Mouse (Mus musculus): ENCODE data around the gene Rfx7. TPM values are rescaled to one million over a fixed set of nuclear protein-coding genes. Genes with fewer than 3 reads are reported as not detected.

Gene Rfx7
- polyA plus RNA-seq, 1 experiment from 2014 or later = 2.6 TPM

- DNase-seq (no peak), ATAC-seq (ENCODE audit: low read depth) (no peak)
- Histone ChIP-seq H3K4me2 (no peak overlapping the region), H3K27me3 (no peaks in the 10 kb centered on the region), H3K9ac (no peak overlapping the region), H3K36me3 (no peaks in the 10 kb centered on the region), H3K4me1 (replicated peaks) (no peaks in the 10 kb centered on the region), H3K9me3 (replicated peaks) (no peaks in the 10 kb centered on the region), H3K4me3 (replicated peaks) (no peak overlapping the region), H3K27ac (no peak overlapping the region)
Measured at GRCm38 (mm10) chr9:72519246-72519645, 12.8 kb upstream of the Rfx7 start.

DNA sequence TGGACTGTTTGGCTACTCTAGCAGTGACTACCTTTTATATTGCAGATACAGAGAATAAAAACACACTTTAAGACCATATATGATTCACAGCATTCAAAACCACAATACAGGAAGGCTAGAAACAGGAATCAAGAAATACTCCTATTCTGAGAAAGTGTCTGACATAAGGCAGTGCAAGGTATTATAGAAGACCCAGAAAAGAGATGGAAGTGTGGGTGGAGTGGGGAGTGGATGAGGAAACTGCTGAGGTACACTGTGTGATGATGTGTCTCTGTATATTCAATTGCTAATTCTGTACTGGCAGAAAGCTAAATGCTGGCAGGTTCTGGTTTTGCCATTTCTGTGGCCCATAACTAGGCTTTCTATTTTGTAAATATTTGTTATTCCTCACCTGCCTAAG, 11.2 kb upstream of the Rfx7 start:
- Histone ChIP-seq H3K27ac (no peak overlapping the region), H3K4me2 (no peak overlapping the region), H3K9me3 (replicated peaks) (no peaks in the 10 kb centered on the region), H3K4me1 (replicated peaks) (no peaks in the 10 kb centered on the region), H3K4me3 (replicated peaks) (no peak overlapping the region), H3K9ac (no peak overlapping the region), H3K27me3 (no peaks in the 10 kb centered on the region), H3K36me3 (no peaks in the 10 kb centered on the region)
- ATAC-seq (ENCODE audit: low read depth) (no peak), DNase-seq (no peak)

- no peaks in the 10 kb centered on the region for H3K27me3 ChIP-seq
- H3K4me2 ChIP-seq = no peak overlapping the region
- ATAC-seq (ENCODE audit: low read depth) (no peak), DNase-seq (no peak)
- no peaks in the 10 kb centered on the region for H3K36me3 ChIP-seq
- no peaks in the 10 kb centered on the region for H3K9me3 ChIP-seq (replicated peaks)
- H3K4me3 ChIP-seq (replicated peaks) = no peak overlapping the region
- WGBS (ENCODE audit: insufficient replicate concordance) = 58% methylated on average over 1 of the region's 1 CpGs
- H3K27ac ChIP-seq = no peak overlapping the region
- peaks cover 13% of the 10 kb centered on the region for H3K4me1 ChIP-seq (replicated peaks)
- H3K9ac ChIP-seq = no peak overlapping the region
Measured at GRCm38 (mm10) chr9:72526091-72526490, 5.9 kb upstream of the Rfx7 start.

DNA sequence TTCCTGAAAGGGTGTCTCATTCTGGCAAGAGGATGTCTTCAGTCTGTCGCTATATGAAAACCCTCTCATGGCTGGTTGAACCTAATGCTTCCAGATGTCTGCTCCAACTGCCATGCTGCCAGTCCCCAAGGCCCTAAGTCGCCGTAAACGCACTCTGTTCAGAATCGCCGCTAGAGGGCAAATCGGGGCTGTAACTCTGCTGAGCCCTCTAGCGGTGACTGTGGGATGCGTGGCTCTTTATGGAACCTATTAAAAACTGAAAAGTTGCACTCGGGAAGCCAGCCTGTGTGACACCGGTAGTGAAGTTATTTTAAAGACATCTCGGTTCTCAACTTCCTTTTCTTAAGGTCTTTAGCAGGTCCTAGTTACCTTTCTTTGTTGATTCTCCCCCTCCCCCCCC, 1.8 kb upstream of the Rfx7 start:
- no peak overlapping the region for H3K9ac ChIP-seq
- ATAC-seq (ENCODE audit: low read depth) (peak; percentile 34), DNase-seq (peak; percentile 78)
- H3K9me3 ChIP-seq (replicated peaks) = no peaks in the 10 kb centered on the region
- no peaks in the 10 kb centered on the region for H3K36me3 ChIP-seq
- peak overlapping the region; percentile 95 for H3K4me2 ChIP-seq
- H3K4me1 ChIP-seq (replicated peaks) = peaks cover 26% of the 10 kb centered on the region
- 0 out of 2 replicates have a peak overlapping the region, but pooled peaks have one; percentile 96 for H3K4me3 ChIP-seq (replicated peaks)
- no peaks in the 10 kb centered on the region for H3K27me3 ChIP-seq
- H3K27ac ChIP-seq = no peak overlapping the region
- 2% methylated on average over 12 of the region's 12 CpGs for WGBS (ENCODE audit: insufficient replicate concordance)

DNA sequence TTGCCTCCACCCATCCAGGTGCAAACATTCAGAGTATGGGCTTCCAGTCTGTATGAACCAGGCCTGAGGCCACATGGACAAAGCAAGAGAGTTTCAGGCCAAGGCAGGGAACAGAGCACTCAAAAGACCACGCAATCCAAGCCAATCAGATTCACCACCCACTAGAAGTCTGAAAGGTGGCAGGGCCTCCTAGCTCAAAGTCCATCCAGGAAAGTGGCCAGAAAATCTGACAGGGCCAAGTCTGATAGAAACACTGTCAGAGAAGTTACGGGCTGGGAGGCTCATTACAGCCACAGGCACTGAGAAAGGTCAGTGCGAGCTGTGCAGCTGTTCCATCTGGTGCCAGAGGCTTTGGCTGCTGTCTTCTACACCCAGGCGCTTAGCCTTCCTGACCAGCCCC, 1.2 kb upstream of the Rfx7 start:
- Histone ChIP-seq H3K4me1 (replicated peaks) (peaks cover 26% of the 10 kb centered on the region), H3K27ac (peak overlapping the region; percentile 91), H3K9me3 (replicated peaks) (no peaks in the 10 kb centered on the region), H3K9ac (peak overlapping the region; percentile 98; the same call in 1 of the 2 replicates), H3K4me3 (replicated peaks) (peak overlapping the region; percentile 96), H3K27me3 (no peaks in the 10 kb centered on the region), H3K4me2 (peak overlapping the region; percentile 95), H3K36me3 (no peaks in the 10 kb centered on the region)
- DNase-seq (no peak), ATAC-seq (ENCODE audit: low read depth) (0 out of 2 replicates have a peak, but pooled peaks have one; percentile 0)
- WGBS (ENCODE audit: insufficient replicate concordance) = 52% methylated on average over 4 of the region's 4 CpGs

DNA sequence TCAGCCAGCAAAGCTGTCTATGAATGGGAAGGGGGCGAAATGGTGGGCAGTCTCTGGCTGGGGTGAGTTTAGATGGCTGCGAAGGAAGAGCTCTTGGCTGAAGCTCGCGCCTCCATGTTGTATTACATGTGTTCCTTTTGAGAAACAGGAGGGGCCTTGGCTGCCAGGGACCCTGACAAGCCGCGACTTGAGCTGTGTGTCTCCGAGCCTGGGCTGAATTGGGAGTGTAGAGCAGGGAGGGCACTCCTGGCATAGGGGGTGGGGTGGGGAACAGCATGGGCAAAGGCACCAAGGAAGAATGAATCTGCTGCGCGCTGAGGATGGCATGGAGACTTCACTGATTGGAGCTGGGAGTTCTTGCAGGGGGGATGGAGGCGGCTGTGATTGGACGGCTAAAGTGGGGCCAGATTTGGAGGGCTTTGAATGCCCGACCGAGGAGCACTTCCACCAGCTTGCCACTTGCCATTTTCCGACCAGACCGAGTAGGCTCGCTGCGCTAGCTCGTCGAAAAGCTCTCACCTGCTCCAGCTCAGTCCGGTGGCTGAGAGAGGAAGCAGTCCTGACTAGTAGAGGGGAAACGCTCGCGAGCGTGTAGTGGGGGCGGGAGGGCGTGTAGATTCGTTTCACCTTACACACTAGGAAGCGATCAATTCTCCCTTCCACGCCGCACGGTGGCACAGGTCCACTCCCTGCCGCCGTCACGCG, 597 bp upstream of the Rfx7 start:
- DNase-seq (peak; percentile 44), ATAC-seq (ENCODE audit: low read depth) (peak; percentile 57)
- Histone ChIP-seq H3K4me3 (replicated peaks) (peak overlapping the region; percentile 96), H3K4me1 (replicated peaks) (peaks cover 26% of the 10 kb centered on the region), H3K4me2 (peak overlapping the region; percentile 95), H3K27ac (peak overlapping the region; percentile 91), H3K9me3 (replicated peaks) (no peaks in the 10 kb centered on the region), H3K27me3 (no peaks in the 10 kb centered on the region), H3K9ac (peak overlapping the region; percentile 98), H3K36me3 (no peaks in the 10 kb centered on the region)
- WGBS (ENCODE audit: insufficient replicate concordance) = 8% methylated on average over 30 of the region's 35 CpGs

GRCm38 (mm10) chr9:72532381-72533088, 495 bp downstream of the Rfx7 start:
- peak overlapping the region; percentile 98 for H3K9ac ChIP-seq
- no peaks in the 10 kb centered on the region for H3K27me3 ChIP-seq
- ATAC-seq (ENCODE audit: low read depth) (peak; percentile 67), DNase-seq (peak; percentile 28)
- peak overlapping the region; percentile 96 for H3K4me3 ChIP-seq (replicated peaks)
- H3K4me2 ChIP-seq = peak overlapping the region; percentile 95
- no peaks in the 10 kb centered on the region for H3K9me3 ChIP-seq (replicated peaks)
- WGBS (ENCODE audit: insufficient replicate concordance) = 2% methylated on average over 50 of the region's 55 CpGs
- peak overlapping the region; percentile 91 for H3K27ac ChIP-seq
- no peaks in the 10 kb centered on the region for H3K36me3 ChIP-seq
- H3K4me1 ChIP-seq (replicated peaks) = peaks cover 26% of the 10 kb centered on the region

- DNase-seq (no peak), ATAC-seq (ENCODE audit: low read depth) (no peak; the same call in 1 of the 2 replicates)
- peak overlapping the region; percentile 96 for H3K4me3 ChIP-seq (replicated peaks)
- peak overlapping the region; percentile 95 for H3K4me2 ChIP-seq
- H3K9me3 ChIP-seq (replicated peaks) = no peaks in the 10 kb centered on the region
- H3K4me1 ChIP-seq (replicated peaks) = peaks cover 26% of the 10 kb centered on the region
- peak overlapping the region; percentile 91 for H3K27ac ChIP-seq
- H3K9ac ChIP-seq = peak overlapping the region; percentile 98
- H3K27me3 ChIP-seq = no peaks in the 10 kb centered on the region
- 0% methylated on average over 2 of the region's 2 CpGs for WGBS (ENCODE audit: insufficient replicate concordance)
- H3K36me3 ChIP-seq = no peaks in the 10 kb centered on the region
Measured at GRCm38 (mm10) chr9:72533089-72533415, 1.0 kb downstream of the Rfx7 start.

DNA sequence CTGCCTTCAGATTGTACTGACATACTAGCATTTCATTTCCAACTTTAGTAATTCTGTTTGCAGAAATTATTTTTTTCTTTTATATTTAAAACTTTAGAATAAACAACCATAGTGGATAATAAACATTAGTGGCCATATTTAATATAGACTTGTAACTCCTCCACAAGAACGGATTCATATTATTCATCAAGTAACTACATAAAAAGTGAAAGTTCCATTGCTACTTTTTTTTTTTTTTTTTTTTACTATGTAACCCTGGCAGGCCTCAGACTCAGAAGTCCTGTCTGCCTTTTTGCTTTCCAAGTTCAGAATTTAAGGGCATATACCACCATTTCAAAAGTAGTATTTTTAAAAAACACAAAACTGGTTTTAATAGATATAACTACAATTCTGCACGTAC, 2.9 kb downstream of the Rfx7 start:
- H3K27me3 ChIP-seq = no peaks in the 10 kb centered on the region

DNA sequence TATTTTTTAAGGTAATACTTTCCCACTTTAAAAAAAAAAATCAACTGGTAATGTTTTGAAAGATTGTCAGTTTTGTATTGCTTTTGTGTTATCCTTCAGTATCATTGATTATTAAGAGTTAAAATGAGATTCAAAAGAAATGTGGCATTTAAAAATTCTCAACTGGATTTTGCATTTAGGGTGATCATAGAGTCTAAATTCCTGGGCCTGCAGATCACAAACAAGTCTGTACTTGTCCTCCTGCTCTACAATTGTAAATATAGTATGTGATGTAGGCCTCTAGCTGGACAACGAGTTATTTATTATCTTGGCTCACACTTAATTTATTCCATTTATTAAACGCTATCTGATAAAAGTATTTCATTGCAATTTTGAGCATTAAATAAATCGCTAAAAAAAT, 3.4 kb downstream of the Rfx7 start:
- Histone ChIP-seq H3K36me3 (peaks cover 2% of the 10 kb centered on the region; the same call in 1 of the 2 replicates), H3K9ac (no peak overlapping the region), H3K27me3 (no peaks in the 10 kb centered on the region), H3K4me2 (no peak overlapping the region), H3K9me3 (replicated peaks) (no peaks in the 10 kb centered on the region), H3K4me1 (replicated peaks) (peaks cover 23% of the 10 kb centered on the region), H3K4me3 (replicated peaks) (no peak overlapping the region), H3K27ac (no peak overlapping the region)
- ATAC-seq (ENCODE audit: low read depth) = no peak
- WGBS (ENCODE audit: insufficient replicate concordance) = 75% methylated on average over 3 of the region's 3 CpGs
- no peak for DNase-seq

More for the DNA sequence above, 2.9 kb downstream of the Rfx7 start:
- Histone ChIP-seq H3K9me3 (replicated peaks) (no peaks in the 10 kb centered on the region), H3K4me1 (replicated peaks) (peaks cover 22% of the 10 kb centered on the region), H3K27ac (no peak overlapping the region), H3K36me3 (no peaks in the 10 kb centered on the region), H3K4me3 (replicated peaks) (no peak overlapping the region), H3K4me2 (no peak overlapping the region), H3K9ac (no peak overlapping the region)
- DNase-seq (no peak), ATAC-seq (ENCODE audit: low read depth) (no peak)
- WGBS (ENCODE audit: insufficient replicate concordance) = 82% methylated on average over 2 of the region's 2 CpGs

- DNase-seq = no peak
- Histone ChIP-seq H3K4me2 (no peak overlapping the region), H3K4me1 (replicated peaks) (peaks cover 10% of the 10 kb centered on the region; the same call in 1 of the 2 replicates), H3K4me3 (replicated peaks) (no peak overlapping the region), H3K27ac (no peak overlapping the region), H3K9ac (no peak overlapping the region), H3K27me3 (no peaks in the 10 kb centered on the region), H3K9me3 (replicated peaks) (no peaks in the 10 kb centered on the region), H3K36me3 (peaks cover 5% of the 10 kb centered on the region; the same call in 1 of the 2 replicates)
- WGBS (ENCODE audit: insufficient replicate concordance) = 61% methylated on average over 1 of the region's 1 CpGs
- no peak for ATAC-seq (ENCODE audit: low read depth)
Measured at GRCm38 (mm10) chr9:72537086-72537485, 5.0 kb downstream of the Rfx7 start.

DNA sequence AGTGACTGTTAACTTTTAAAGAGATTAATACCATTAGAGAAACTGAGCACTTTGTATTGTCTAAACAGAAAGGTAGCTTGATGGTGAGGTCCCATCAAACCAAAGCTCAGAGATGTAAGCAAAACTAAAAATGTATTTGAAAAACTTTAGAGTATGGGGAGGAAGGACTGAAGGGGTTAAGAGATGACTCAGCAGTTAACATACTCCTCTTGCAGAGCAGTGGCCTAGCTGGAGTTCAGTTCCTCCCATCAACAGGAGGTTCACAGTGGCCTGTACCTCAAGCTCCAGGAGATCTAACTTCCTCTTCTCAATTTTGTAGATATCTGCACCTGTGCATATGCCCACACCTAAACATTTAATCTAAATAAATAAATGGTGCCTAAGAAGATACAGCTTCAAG, 11.6 kb downstream of the Rfx7 start:
- Histone ChIP-seq H3K4me1 (replicated peaks) (peaks cover 15% of the 10 kb centered on the region), H3K9ac (no peak overlapping the region), H3K4me3 (replicated peaks) (no peak overlapping the region), H3K9me3 (replicated peaks) (no peaks in the 10 kb centered on the region), H3K4me2 (no peak overlapping the region), H3K27me3 (no peaks in the 10 kb centered on the region), H3K36me3 (peaks cover 5% of the 10 kb centered on the region; the same call in 1 of the 2 replicates), H3K27ac (no peak overlapping the region)
- ATAC-seq (ENCODE audit: low read depth) (no peak), DNase-seq (no peak)
